Mouse (Mus musculus) hindbrain, embryonic 10.5 days (tissue): ENCODE results near the gene Parp8. TPM values are rescaled to one million over a fixed set of nuclear protein-coding genes. Genes with fewer than 3 reads are reported as not detected.

Source experiments
- DNase-seq: peaks from one replicate; pipeline ENCODE4 v3.0.0-alpha.2; 2017; ENCODE audit warnings: low spot score
- H3K27ac ChIP-seq: fragments of 300-500 bp; sonication (generic); 2 replicates; pipeline ENCODE4 v1.5.1; 2016; ENCODE audit warnings: mild to moderate bottlenecking, moderate library complexity
- H3K27me3 ChIP-seq: fragments of 300-500 bp; sonication (generic); 2 replicates; pipeline ENCODE4 v1.6.1; 2016; ENCODE audit warnings: mild to moderate bottlenecking; ENCODE audit not compliant: poor library complexity, insufficient read depth, severe bottlenecking
- H3K36me3 ChIP-seq: fragments of 300-500 bp; sonication (generic); 2 replicates; pipeline ENCODE4 v1.6.1; 2016; ENCODE audit warnings: mild to moderate bottlenecking, moderate library complexity
- H3K4me1 ChIP-seq: fragments of 300-500 bp; sonication (generic); replicated peaks from 2 replicates; pipeline ENCODE4 v1.6.1; 2016; ENCODE audit warnings: mild to moderate bottlenecking
- H3K4me3 ChIP-seq: fragments of 300-500 bp; sonication (generic); 2 replicates; pipeline ENCODE4 v1.5.1; 2016; ENCODE audit warnings: mild to moderate bottlenecking, moderate library complexity
- H3K9me3 ChIP-seq: fragments of 300-500 bp; sonication (generic); 2 replicates; pipeline ENCODE4 v1.6.1; 2016; ENCODE audit warnings: mild to moderate bottlenecking, moderate library complexity
- WGBS: fragments of 180-500 bp; shearing (Covaris S2); methylation state at CpG from one replicate; pipeline ENCODE4 v1.1.7; 2016; 5-methylcytosine and 5-hydroxymethylcytosine counted together
- polyA plus RNA-seq: library from polyadenylated mRNA; unstranded; fragments of >200 nt; fragmentation: Nextera tagmentation; extraction: Ambion mirVana; gene quantifications from 2 replicates; pipeline ENCODE4 v1.2.1, GENCODE M21; 2016

Gene Parp8
- polyA plus RNA-seq, 1 experiment from 2014 or later = 13.7 TPM

GRCm38 (mm10) chr13:117008021-117009015 is 17.0 kb downstream of the Parp8 start:
- Histone ChIP-seq H3K27me3 (no peaks in the 10 kb centered on the region), H3K4me1 (0 out of 2 replicates have a peak, but pooled peaks cover 4% of the 10 kb centered on the region), H3K9me3 (0 out of 2 replicates have a peak, but pooled peaks cover 3% of the 10 kb centered on the region), H3K36me3 (peaks cover 10% of the 10 kb centered on the region; the same call in 1 of the 2 replicates), H3K4me3 (no peak overlapping the region), H3K27ac (no peak overlapping the region)
- no peak for DNase-seq
- 94% methylated on average over 9 of the region's 9 CpGs for WGBS

- DNase-seq = no peak
- peaks cover 8% of the 10 kb centered on the region; the same call in 1 of the 2 replicates for H3K4me1 ChIP-seq
- WGBS = 87% methylated on average over 2 of the region's 2 CpGs
- peaks cover 4% of the 10 kb centered on the region; the same call in 1 of the 2 replicates for H3K36me3 ChIP-seq
- no peak overlapping the region for H3K4me3 ChIP-seq
- no peak overlapping the region for H3K27ac ChIP-seq
- H3K27me3 ChIP-seq = no peaks in the 10 kb centered on the region
- H3K9me3 ChIP-seq = 0 out of 2 replicates have a peak, but pooled peaks cover under 1% of the 10 kb centered on the region
These were observed 17.8 kb downstream of the Parp8 start for GRCm38 (mm10) chr13:117007566-117007965.

- WGBS = 76% methylated on average over 4 of the region's 4 CpGs
- H3K4me1 ChIP-seq = peaks cover 8% of the 10 kb centered on the region; the same call in 1 of the 2 replicates
These were observed 18.7 kb downstream of the Parp8 start for GRCm38 (mm10) chr13:117006638-117007037.

GRCm38 (mm10) chr13:117000493-117000892 is 24.8 kb downstream of the Parp8 start:
- Histone ChIP-seq H3K27ac (no peak overlapping the region), H3K36me3 (no peaks in the 10 kb centered on the region), H3K4me3 (no peak overlapping the region), H3K9me3 (no peaks in the 10 kb centered on the region), H3K27me3 (no peaks in the 10 kb centered on the region), H3K4me1 (peaks cover 8% of the 10 kb centered on the region; the same call in 1 of the 2 replicates)
- 92% methylated on average over 3 of the region's 3 CpGs for WGBS
- DNase-seq = no peak

More at GRCm38 (mm10) chr13:117006638-117007037, 18.7 kb downstream of the Parp8 start:
- H3K4me3 ChIP-seq = no peak overlapping the region
- DNase-seq = no peak
- no peaks in the 10 kb centered on the region for H3K27me3 ChIP-seq
- H3K36me3 ChIP-seq = 0 out of 2 replicates have a peak, but pooled peaks cover 2% of the 10 kb centered on the region
- no peaks in the 10 kb centered on the region for H3K9me3 ChIP-seq
- no peak overlapping the region for H3K27ac ChIP-seq

- peaks cover 13% of the 10 kb centered on the region for H3K4me1 ChIP-seq
- H3K36me3 ChIP-seq = no peaks in the 10 kb centered on the region
- no peaks in the 10 kb centered on the region for H3K9me3 ChIP-seq
- DNase-seq = no peak
- H3K4me3 ChIP-seq = no peak overlapping the region
- no peaks in the 10 kb centered on the region for H3K27me3 ChIP-seq
- no peak overlapping the region for H3K27ac ChIP-seq
- WGBS = 87% methylated on average over 7 of the region's 7 CpGs
These were observed 33.8 kb downstream of the Parp8 start for GRCm38 (mm10) chr13:116991560-116991959.

GRCm38 (mm10) chr13:116990327-116990726 is 35.0 kb downstream of the Parp8 start:
- no peaks in the 10 kb centered on the region for H3K36me3 ChIP-seq
- H3K9me3 ChIP-seq = no peaks in the 10 kb centered on the region
- 91% methylated on average over 4 of the region's 4 CpGs for WGBS
- H3K4me3 ChIP-seq = no peak overlapping the region
- H3K4me1 ChIP-seq = peaks cover 13% of the 10 kb centered on the region
- no peaks in the 10 kb centered on the region for H3K27me3 ChIP-seq
- H3K27ac ChIP-seq = no peak overlapping the region
- DNase-seq = no peak

GRCm38 (mm10) chr13:116988706-116989105 is 36.6 kb downstream of the Parp8 start:
- H3K27me3 ChIP-seq = no peaks in the 10 kb centered on the region
- no peak overlapping the region for H3K4me3 ChIP-seq
- DNase-seq = no peak
- H3K9me3 ChIP-seq = no peaks in the 10 kb centered on the region
- 83% methylated on average over 2 of the region's 2 CpGs for WGBS
- no peak overlapping the region for H3K27ac ChIP-seq
- H3K36me3 ChIP-seq = no peaks in the 10 kb centered on the region
- peaks cover 13% of the 10 kb centered on the region for H3K4me1 ChIP-seq

- no peaks in the 10 kb centered on the region for H3K36me3 ChIP-seq
- H3K9me3 ChIP-seq = no peaks in the 10 kb centered on the region
- H3K27ac ChIP-seq = no peak overlapping the region
- H3K4me3 ChIP-seq = no peak overlapping the region
- H3K27me3 ChIP-seq = no peaks in the 10 kb centered on the region
- 81% methylated on average over 7 of the region's 7 CpGs for WGBS
- peaks cover 10% of the 10 kb centered on the region for H3K4me1 ChIP-seq
- DNase-seq = no peak
These were observed 37.1 kb downstream of the Parp8 start for GRCm38 (mm10) chr13:116988208-116988607.

GRCm38 (mm10) chr13:116987284-116987683 is 38.1 kb downstream of the Parp8 start:
- WGBS = 66% methylated on average over 3 of the region's 3 CpGs
- no peak for DNase-seq

GRCm38 (mm10) chr13:116986658-116987057 is 38.7 kb downstream of the Parp8 start:
- no peak overlapping the region for H3K4me3 ChIP-seq
- 87% methylated on average over 7 of the region's 7 CpGs for WGBS
- H3K36me3 ChIP-seq = no peaks in the 10 kb centered on the region
- H3K9me3 ChIP-seq = no peaks in the 10 kb centered on the region
- H3K27me3 ChIP-seq = no peaks in the 10 kb centered on the region
- no peak for DNase-seq
- no peak overlapping the region for H3K27ac ChIP-seq
- peaks cover 6% of the 10 kb centered on the region; the same call in 1 of the 2 replicates for H3K4me1 ChIP-seq

More at GRCm38 (mm10) chr13:116987284-116987683, 38.1 kb downstream of the Parp8 start:
- Histone ChIP-seq H3K36me3 (no peaks in the 10 kb centered on the region), H3K27ac (no peak overlapping the region), H3K9me3 (no peaks in the 10 kb centered on the region), H3K4me3 (no peak overlapping the region), H3K27me3 (no peaks in the 10 kb centered on the region), H3K4me1 (peaks cover 6% of the 10 kb centered on the region; the same call in 1 of the 2 replicates)

- 88% methylated on average over 7 of the region's 7 CpGs for WGBS
- no peak for DNase-seq
These were observed 51.1 kb downstream of the Parp8 start for GRCm38 (mm10) chr13:116974081-116974860.

GRCm38 (mm10) chr13:116973491-116973890 is 51.8 kb downstream of the Parp8 start:
- Histone ChIP-seq H3K27me3 (no peaks in the 10 kb centered on the region), H3K9me3 (no peaks in the 10 kb centered on the region), H3K4me1 (no peaks in the 10 kb centered on the region), H3K4me3 (no peak overlapping the region), H3K36me3 (no peaks in the 10 kb centered on the region), H3K27ac (no peak overlapping the region)
- DNase-seq = no peak
- WGBS = 83% methylated on average over 7 of the region's 7 CpGs

More at GRCm38 (mm10) chr13:116974081-116974860, 51.1 kb downstream of the Parp8 start:
- Histone ChIP-seq H3K4me3 (no peak overlapping the region), H3K27ac (no peak overlapping the region), H3K9me3 (no peaks in the 10 kb centered on the region), H3K27me3 (no peaks in the 10 kb centered on the region), H3K36me3 (no peaks in the 10 kb centered on the region), H3K4me1 (no peaks in the 10 kb centered on the region)
